Mouse (Mus musculus) forebrain, embryonic 10.5 days (tissue): ENCODE measurements around the gene Lrrtm3. TPM values are rescaled to one million over a fixed set of nuclear protein-coding genes. Genes with fewer than 3 reads are reported as not detected.
A peak's percentile ranks its signal among the peaks of the same experiment; 100 is the strongest.

Source experiments
- DNase-seq: peaks from one replicate; pipeline ENCODE4 v3.0.0-alpha.2; 2017; ENCODE audit warnings: low spot score; ENCODE audit errors: extremely low spot score
- H3K27ac ChIP-seq: fragments of 300-500 bp; sonication (generic); 2 replicates; pipeline ENCODE4 v1.5.1; 2016; ENCODE audit warnings: mild to moderate bottlenecking
- H3K27me3 ChIP-seq: fragments of 300-500 bp; sonication (generic); 2 replicates; pipeline ENCODE4 v1.6.1; 2016; ENCODE audit warnings: mild to moderate bottlenecking; ENCODE audit not compliant: poor library complexity, severe bottlenecking
- H3K36me3 ChIP-seq: fragments of 300-500 bp; sonication (generic); replicated peaks from 2 replicates; pipeline ENCODE4 v1.6.1; 2016; ENCODE audit warnings: mild to moderate bottlenecking, moderate library complexity
- H3K4me1 ChIP-seq: fragments of 300-500 bp; sonication (generic); 2 replicates; pipeline ENCODE4 v1.6.1; 2016
- H3K4me3 ChIP-seq: fragments of 300-500 bp; sonication (generic); 2 replicates; pipeline ENCODE4 v1.5.1; 2016; ENCODE audit warnings: mild to moderate bottlenecking, moderate library complexity
- H3K9me3 ChIP-seq: fragments of 300-500 bp; sonication (generic); 2 replicates; pipeline ENCODE4 v1.6.1; 2016; ENCODE audit warnings: mild to moderate bottlenecking, moderate library complexity
- WGBS: fragments of 180-500 bp; shearing (Covaris S2); methylation state at CpG from one replicate; pipeline ENCODE4 v1.1.7; 2016; 5-methylcytosine and 5-hydroxymethylcytosine counted together
- polyA plus RNA-seq: library from polyadenylated mRNA; unstranded; fragments of >200 nt; fragmentation: Nextera tagmentation; extraction: Ambion mirVana; gene quantifications from 2 replicates; pipeline ENCODE4 v1.2.1, GENCODE M21; 2016

Gene Lrrtm3
- 1.4 and 1.9 TPM in 2 replicates for polyA plus RNA-seq

GRCm38 (mm10) chr10:64089680-64090460 is at the start of gene Lrrtm3:
Lrrtm3 (minus strand) TSS chr10:64090277.
- peaks cover 55% of the 10 kb centered on the region for H3K27me3 ChIP-seq
- peak within 1 kb of the TSS; percentile 56 for H3K4me3 ChIP-seq
- H3K4me1 ChIP-seq = peaks cover 43% of the 10 kb centered on the region
- under 1% methylated on average over 22 of the region's 22 CpGs for WGBS
- no peaks in the 10 kb centered on the region for H3K9me3 ChIP-seq
- no peak within 1 kb of the TSS for H3K27ac ChIP-seq
- H3K36me3 ChIP-seq = no peaks in the 10 kb centered on the region
- DNase-seq = peak; percentile 76

GRCm38 (mm10) chr10:64135481-64135880 is 45.4 kb upstream of the Lrrtm3 start:
- Histone ChIP-seq H3K9me3 (no peaks in the 10 kb centered on the region), H3K4me1 (peaks cover 16% of the 10 kb centered on the region), H3K27me3 (no peaks in the 10 kb centered on the region), H3K36me3 (no peaks in the 10 kb centered on the region), H3K27ac (peak overlapping the region; percentile 41; the same call in 1 of the 2 replicates), H3K4me3 (no peak overlapping the region)
- WGBS = 52% methylated on average over 7 of the region's 7 CpGs
- DNase-seq = no peak

- no peak for DNase-seq
- WGBS = 84% methylated on average over 3 of the region's 3 CpGs
- Histone ChIP-seq H3K27me3 (no peaks in the 10 kb centered on the region), H3K36me3 (no peaks in the 10 kb centered on the region), H3K4me3 (no peak overlapping the region), H3K9me3 (no peaks in the 10 kb centered on the region), H3K27ac (no peak overlapping the region), H3K4me1 (peaks cover 16% of the 10 kb centered on the region)
Observed at GRCm38 (mm10) chr10:64133461-64133860, 43.4 kb upstream of the Lrrtm3 start.

- H3K4me1 ChIP-seq = peaks cover 4% of the 10 kb centered on the region
- H3K36me3 ChIP-seq = no peaks in the 10 kb centered on the region
- no peak overlapping the region for H3K27ac ChIP-seq
- 85% methylated on average over 15 of the region's 15 CpGs for WGBS
- no peaks in the 10 kb centered on the region for H3K27me3 ChIP-seq
- DNase-seq = no peak
- H3K4me3 ChIP-seq = no peak overlapping the region
- no peaks in the 10 kb centered on the region for H3K9me3 ChIP-seq
Observed at GRCm38 (mm10) chr10:64130397-64131150, 40.5 kb upstream of the Lrrtm3 start.

- Histone ChIP-seq H3K27ac (no peak overlapping the region), H3K36me3 (no peaks in the 10 kb centered on the region), H3K4me3 (no peak overlapping the region), H3K9me3 (no peaks in the 10 kb centered on the region), H3K4me1 (0 out of 2 replicates have a peak, but pooled peaks cover 4% of the 10 kb centered on the region), H3K27me3 (no peaks in the 10 kb centered on the region)
- 88% methylated on average over 3 of the region's 3 CpGs for WGBS
- DNase-seq = no peak
Observed at GRCm38 (mm10) chr10:64118833-64119232, 28.8 kb upstream of the Lrrtm3 start.

- H3K4me1 ChIP-seq = 0 out of 2 replicates have a peak, but pooled peaks cover 4% of the 10 kb centered on the region
Observed at GRCm38 (mm10) chr10:64115246-64115645, 25.2 kb upstream of the Lrrtm3 start.

GRCm38 (mm10) chr10:64096532-64096931 is 6.5 kb upstream of the Lrrtm3 start:
- Histone ChIP-seq H3K9me3 (no peaks in the 10 kb centered on the region), H3K4me1 (peaks cover 4% of the 10 kb centered on the region), H3K27ac (no peak overlapping the region), H3K36me3 (no peaks in the 10 kb centered on the region), H3K4me3 (no peak overlapping the region), H3K27me3 (peaks cover 1% of the 10 kb centered on the region)
- WGBS = 98% methylated on average over 1 of the region's 1 CpGs
- no peak for DNase-seq

More at GRCm38 (mm10) chr10:64115246-64115645, 25.2 kb upstream of the Lrrtm3 start:
- DNase-seq = no peak
- 96% methylated on average over 11 of the region's 11 CpGs for WGBS
- H3K27ac ChIP-seq = no peak overlapping the region
- no peak overlapping the region for H3K4me3 ChIP-seq
- H3K36me3 ChIP-seq = no peaks in the 10 kb centered on the region
- no peaks in the 10 kb centered on the region for H3K9me3 ChIP-seq
- no peaks in the 10 kb centered on the region for H3K27me3 ChIP-seq

- H3K9me3 ChIP-seq = no peaks in the 10 kb centered on the region
- H3K36me3 ChIP-seq = no peaks in the 10 kb centered on the region
- DNase-seq = no peak
- peaks cover 46% of the 10 kb centered on the region for H3K4me1 ChIP-seq
- WGBS = 19% methylated on average over 19 of the region's 19 CpGs
- peak overlapping the region; percentile 56; the same call in 1 of the 2 replicates for H3K4me3 ChIP-seq
- no peak overlapping the region for H3K27ac ChIP-seq
- peaks cover 55% of the 10 kb centered on the region for H3K27me3 ChIP-seq
Observed at GRCm38 (mm10) chr10:64088774-64089460, 1.2 kb downstream of the Lrrtm3 start.

GRCm38 (mm10) chr10:64087936-64088773 is 1.9 kb downstream of the Lrrtm3 start:
- Histone ChIP-seq H3K9me3 (no peaks in the 10 kb centered on the region), H3K27me3 (peaks cover 55% of the 10 kb centered on the region), H3K4me1 (peaks cover 46% of the 10 kb centered on the region), H3K4me3 (peak overlapping the region; percentile 56), H3K36me3 (no peaks in the 10 kb centered on the region), H3K27ac (peak overlapping the region; percentile 58; the same call in 1 of the 2 replicates)
- WGBS = 3% methylated on average over 26 of the region's 26 CpGs
- peak; percentile 34 for DNase-seq

- Histone ChIP-seq H3K27ac (peak overlapping the region; percentile 58; the same call in 1 of the 2 replicates), H3K36me3 (no peaks in the 10 kb centered on the region), H3K9me3 (no peaks in the 10 kb centered on the region), H3K4me1 (peaks cover 46% of the 10 kb centered on the region), H3K27me3 (peaks cover 55% of the 10 kb centered on the region), H3K4me3 (peak overlapping the region; percentile 56)
- no peak for DNase-seq
- under 1% methylated on average over 12 of the region's 12 CpGs for WGBS
Observed at GRCm38 (mm10) chr10:64087521-64087920, 2.6 kb downstream of the Lrrtm3 start.

- WGBS = 2% methylated on average over 12 of the region's 12 CpGs
- Histone ChIP-seq H3K4me3 (peak overlapping the region; percentile 56), H3K27me3 (peaks cover 55% of the 10 kb centered on the region), H3K36me3 (no peaks in the 10 kb centered on the region), H3K4me1 (peaks cover 46% of the 10 kb centered on the region), H3K9me3 (no peaks in the 10 kb centered on the region), H3K27ac (no peak overlapping the region)
- peak; percentile 44 for DNase-seq
Observed at GRCm38 (mm10) chr10:64086567-64087391, 3.3 kb downstream of the Lrrtm3 start.
